Mouse (Mus musculus) Patski (cell line): ENCODE data around the gene Sv2a. TPM values are rescaled to one million over a fixed set of nuclear protein-coding genes. Genes with fewer than 3 reads are reported as not detected.

Experiments
- ATAC-seq: fragments of 100-300 bp; one replicate; pipeline ENCODE4 v1.8.0; 2021
- CTCF ChIA-PET: fragments of 350-600 bp; sonication (Branson Sonifier 250); formaldehyde crosslinking; loops from one replicate; lab custom pipeline; 2022; ENCODE audit warnings: inconsistent platforms; lab: Charles Lee
- POLR2A ChIA-PET: fragments of 350-600 bp; sonication (Branson Sonifier 250); formaldehyde crosslinking; loops from one replicate; lab custom pipeline; 2022; ENCODE audit warnings: antibody characterized with exemption, inconsistent platforms; lab: Charles Lee
- DNase-seq: peaks from one replicate; pipeline ENCODE4 v3.0.0-alpha.2; 2011; ENCODE audit warnings: low read depth, low spot score
- H3K27me3 ChIP-seq: fragments of 371-371 bp; one replicate; pipeline ENCODE4 v1.5.1; 2021
- CTCF ChIP-seq: fragments of 100-300 bp; IDR thresholded peaks from one replicate; pipeline ENCODE4 v1.5.1; 2021
- in situ Hi-C: fragments of 300-500 bp; cut with MboI; formaldehyde crosslinking; loops from 3 replicates; pipeline ENCODE4 v1.11.1; 2018; ENCODE audit warnings: low pct_unique_long_range_greater_than_20kb, mixed read lengths
- polyA plus RNA-seq: library from polyadenylated mRNA; unstranded; gene quantifications from one replicate; pipeline ENCODE4 v1.2.3, GENCODE M21; 2021

The Sv2a gene
- polyA plus RNA-seq, result 13.8 TPM

DNA sequence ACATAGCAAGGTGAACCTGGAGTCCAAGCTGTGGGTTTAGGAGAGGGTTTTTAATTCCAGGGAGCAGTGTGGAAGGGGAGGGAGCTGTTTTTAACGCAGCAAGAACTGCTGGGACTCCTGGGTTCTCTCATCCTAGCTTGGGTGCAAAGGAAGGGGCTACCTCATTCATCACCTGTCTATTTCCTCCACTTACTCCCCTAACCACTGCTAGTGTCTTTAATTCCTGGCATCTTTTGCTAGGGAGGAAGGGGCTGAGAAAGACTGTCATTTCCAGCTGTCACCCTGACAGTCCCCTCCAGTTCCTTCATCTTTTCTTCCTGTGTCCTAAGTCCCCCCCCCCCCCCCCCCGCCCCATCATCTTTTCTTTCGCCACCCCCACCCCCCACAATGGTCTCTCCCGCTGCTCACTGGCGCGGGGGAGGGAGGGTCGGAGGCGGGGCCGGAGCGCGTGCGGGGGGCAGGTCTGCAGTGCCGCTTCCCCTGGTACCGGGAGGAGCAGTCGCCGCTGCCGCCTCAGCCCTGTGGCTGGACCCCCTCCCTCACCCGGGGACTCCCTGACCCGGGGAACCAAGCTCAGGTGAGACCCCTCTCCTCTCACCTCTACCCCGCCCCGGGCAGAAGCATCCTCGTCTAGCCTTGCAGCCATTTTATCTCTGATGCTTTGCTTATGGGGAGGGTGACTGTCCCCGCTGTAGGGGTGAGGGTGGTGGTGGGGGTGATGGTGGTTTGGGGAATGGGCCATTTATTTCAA is at the start of gene Sv2a:
TSS of gene Sv2a (plus strand) at position 425 of the 751 bp plus-strand sequence.
- CTCF ChIA-PET, result interaction anchor here (1.2 to 1.8 kb wide), 2 partner anchors 11 to 115 kb away, joined by 4 to 5 read pairs; no protein-coding TSS in a partner anchor
- ATAC-seq (no peak), DNase-seq (no peak)
- no peak for TF ChIP-seq CTCF
- no peaks in the 10 kb centered on the region for H3K27me3 ChIP-seq
- POLR2A ChIA-PET, result interaction anchor here (2.2 to 2.9 kb wide), 3 partner anchors 8 to 38 kb away, joined by 5 to 10 read pairs (median 9); partner anchors contain the start of genes Bola1, Hist2h2ab and Sf3b4
- in situ Hi-C loops, result no loop called here

DNA sequence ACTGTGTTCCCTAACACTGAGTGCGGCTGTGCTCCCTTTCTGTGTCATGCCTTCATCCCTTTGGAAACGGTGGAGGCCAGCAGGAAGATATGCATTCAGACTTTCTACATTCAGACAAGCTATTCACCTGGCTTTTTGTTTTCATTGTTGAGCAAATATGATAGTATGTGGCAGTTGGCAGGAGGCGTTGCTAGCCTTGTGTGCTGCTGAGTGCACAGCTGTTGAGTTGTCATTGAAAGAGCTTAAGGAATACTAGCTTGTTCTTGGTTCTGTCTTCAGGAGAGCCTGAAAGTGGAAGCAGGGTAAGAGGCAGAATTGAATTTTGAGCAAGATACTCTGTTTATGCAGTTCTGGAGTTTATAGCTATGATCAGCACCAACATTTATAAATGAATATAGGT is 48.5 kb upstream of the Sv2a start:
- no peaks in the 10 kb centered on the region for H3K27me3 ChIP-seq
- CTCF ChIA-PET, result interaction anchor here (0.8 to 13.1 kb wide), 10 partner anchors 9 to 75 kb away, joined by 3 to 104 read pairs (median 4); partner anchors contain the start of gene Vps45
- DNase-seq, result no peak
- ATAC-seq, result no peak
- no peak for TF ChIP-seq CTCF
- POLR2A ChIA-PET, result no interaction called here
- in situ Hi-C loops, result no loop called here

- no peak for TF ChIP-seq CTCF
- no peaks in the 10 kb centered on the region for H3K27me3 ChIP-seq
- DNase-seq, result no peak
- CTCF ChIA-PET, result interaction anchor here (0.8 to 13.1 kb wide), 13 partner anchors 8 to 86 kb away, joined by 3 to 104 read pairs (median 5); partner anchors contain the start of genes Bola1, Hist2h2ab and Otud7b
- peak; percentile 31 for ATAC-seq
- in situ Hi-C loops, result no loop called here
- POLR2A ChIA-PET, result interaction anchor here (0.7 to 2.1 kb wide), 4 partner anchors 10 to 40 kb away, joined by 3 to 7 read pairs (median 3); partner anchors contain the start of gene Otud7b
Measured at GRCm38 (mm10) chr3:96133327-96133905, 47.5 kb upstream of the Sv2a start.

DNA sequence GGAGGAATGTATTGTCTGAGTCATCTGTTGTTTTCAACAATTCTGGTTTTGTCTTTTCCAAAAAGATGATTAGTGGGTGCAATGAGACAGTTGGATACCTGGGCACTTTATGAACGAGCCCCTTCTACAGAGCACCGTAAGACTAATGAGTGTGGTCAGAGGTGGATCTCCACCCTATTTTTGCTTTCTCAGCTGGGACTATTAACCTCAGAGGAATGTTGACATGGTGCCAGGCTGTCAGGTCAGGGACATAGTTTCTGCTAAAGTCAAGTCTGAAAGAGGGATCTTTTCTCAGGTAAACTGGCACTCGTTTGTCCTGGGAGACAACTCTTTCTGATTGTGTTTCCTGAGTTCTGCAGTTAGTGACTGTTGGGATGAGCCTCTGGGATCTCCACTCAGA is 45.9 kb upstream of the Sv2a start:
- ATAC-seq (peak; percentile 44), DNase-seq (no peak)
- TF ChIP-seq CTCF, result no peak
- ChIA-PET POLR2A (interaction anchor here (2.1 kb wide), 1 partner anchor 31 kb away, joined by 7 read pairs; the partner anchor contains the start of gene Otud7b), CTCF (interaction anchor here (1.0 to 13.1 kb wide), 5 partner anchors 9 to 69 kb away, joined by 3 to 104 read pairs (median 5); no protein-coding TSS in a partner anchor)
- no peaks in the 10 kb centered on the region for H3K27me3 ChIP-seq
- in situ Hi-C loops, result no loop called here

DNA sequence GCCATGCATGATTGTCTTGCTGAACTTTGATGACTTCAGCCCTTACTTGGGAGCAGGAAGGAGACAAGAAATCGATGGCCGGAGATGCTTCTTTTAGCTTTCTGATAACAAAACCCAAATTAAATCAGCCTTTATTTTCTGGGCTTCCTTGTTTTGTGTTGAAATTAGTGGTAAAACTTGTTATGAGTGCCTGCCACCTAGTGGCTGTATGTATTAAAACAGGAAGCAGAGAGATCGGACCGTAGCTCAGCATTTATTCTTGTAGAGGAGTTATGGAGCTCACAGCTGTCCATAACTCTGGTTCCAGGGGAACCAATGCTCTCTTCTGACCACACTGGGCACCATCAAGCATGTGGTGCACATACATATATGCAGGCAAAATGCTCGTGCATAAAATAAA is 33.0 kb upstream of the Sv2a start:
- POLR2A ChIA-PET, result interaction anchor here (0.6 to 0.8 kb wide), 2 partner anchors 22 to 179 kb away, joined by 3 read pairs; no protein-coding TSS in a partner anchor
- H3K27me3 ChIP-seq, result no peaks in the 10 kb centered on the region
- ATAC-seq (no peak), DNase-seq (no peak)
- in situ Hi-C loops, result loop anchor here (5.0 kb wide), 2 partner anchors 61 to 181 kb away; no protein-coding TSS in a partner anchor
- TF ChIP-seq CTCF, result peak; percentile 90
- CTCF ChIA-PET, result interaction anchor here (0.5 to 12.0 kb wide), 25 partner anchors 10 to 114 kb away, joined by 3 to 190 read pairs (median 5); partner anchors contain the start of genes Bola1, Hist2h2ab, Mtmr11 and Otud7b

DNA sequence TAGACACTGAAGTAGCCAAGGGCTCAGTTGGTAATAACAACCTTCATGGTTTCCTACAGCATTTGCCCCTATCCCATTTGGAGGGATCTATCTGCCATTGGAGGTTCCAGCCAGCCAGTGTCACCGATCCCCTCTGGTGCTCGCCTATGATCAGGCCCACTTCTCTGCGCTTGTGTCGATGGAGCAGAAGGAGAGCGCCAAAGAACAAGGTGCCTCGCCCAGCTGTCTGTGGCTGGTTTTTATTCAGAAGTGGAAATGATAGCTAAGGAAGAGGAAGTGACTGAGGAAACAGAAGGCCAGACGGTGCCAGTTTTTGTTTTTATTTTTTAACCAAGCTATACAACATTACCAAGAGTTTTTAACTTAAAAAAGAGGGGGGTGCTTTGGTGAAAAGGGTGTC is 29.1 kb upstream of the Sv2a start:
- no peak for TF ChIP-seq CTCF
- CTCF ChIA-PET, result interaction anchor here (1.1 to 5.2 kb wide), 7 partner anchors 9 to 85 kb away, joined by 3 to 33 read pairs (median 8); partner anchors contain the start of gene Mtmr11
- DNase-seq (no peak), ATAC-seq (no peak)
- POLR2A ChIA-PET, result no interaction called here
- in situ Hi-C loops, result no loop called here
- no peaks in the 10 kb centered on the region for H3K27me3 ChIP-seq

DNA sequence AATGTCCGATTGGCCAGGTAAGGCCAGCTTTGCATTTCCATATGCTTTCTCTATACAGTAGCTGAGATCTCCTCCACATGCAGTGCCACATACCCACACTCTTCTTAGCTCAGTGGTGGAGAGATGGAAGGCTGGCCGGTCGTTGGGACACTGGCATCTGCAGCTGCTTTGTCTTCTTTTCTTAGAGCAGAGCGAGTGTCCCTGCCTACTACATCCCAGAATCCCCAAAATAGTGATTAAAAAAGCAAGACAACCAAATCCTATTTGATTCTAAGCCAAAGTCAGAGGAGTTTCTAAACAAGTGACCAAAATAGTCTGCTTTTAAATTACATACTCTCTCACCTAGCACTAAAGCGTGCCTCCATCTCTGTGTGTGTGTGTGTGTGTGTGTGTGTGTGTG is 28.3 kb upstream of the Sv2a start:
- no peak for ATAC-seq
- DNase-seq, result no peak
- TF ChIP-seq CTCF, result no peak
- in situ Hi-C loops, result no loop called here
- ChIA-PET CTCF (interaction anchor here (0.9 to 5.2 kb wide), 6 partner anchors 8 to 86 kb away, joined by 3 to 33 read pairs (median 9); partner anchors contain the start of gene Mtmr11), POLR2A (interaction anchor here (0.6 to 1.1 kb wide), 4 partner anchors 9 to 83 kb away, joined by 3 to 5 read pairs (median 3); partner anchors contain the start of gene Mtmr11)
- no peaks in the 10 kb centered on the region for H3K27me3 ChIP-seq

DNA sequence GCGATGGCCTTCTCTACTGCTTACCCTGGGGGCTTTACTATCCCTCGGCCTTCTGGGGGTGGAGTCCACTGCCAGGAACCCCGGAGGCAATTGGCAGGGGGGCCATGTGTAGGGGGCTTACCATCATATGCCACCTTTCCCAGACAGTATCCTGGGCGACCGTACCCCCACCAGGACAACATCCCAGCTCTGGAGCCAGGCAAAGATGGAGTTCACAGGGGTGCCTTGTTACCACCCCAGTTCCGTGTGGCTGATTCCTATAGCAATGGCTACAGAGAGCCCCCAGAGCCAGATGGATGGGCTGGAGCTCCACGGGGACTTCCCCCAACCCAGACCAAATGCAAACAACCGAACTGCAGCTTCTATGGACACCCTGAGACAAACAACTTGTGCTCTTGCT is 25.4 kb upstream of the Sv2a start:
- ATAC-seq, result no peak
- ChIA-PET CTCF (interaction anchor here (1.4 to 5.2 kb wide), 4 partner anchors 22 to 89 kb away, joined by 3 to 33 read pairs (median 5); no protein-coding TSS in a partner anchor), POLR2A (interaction anchor here (1.4 kb wide), 1 partner anchor 87 kb away, joined by 3 read pairs; no protein-coding TSS in a partner anchor)
- no peak for DNase-seq
- no peaks in the 10 kb centered on the region for H3K27me3 ChIP-seq
- in situ Hi-C loops, result no loop called here
- TF ChIP-seq CTCF, result no peak

DNA sequence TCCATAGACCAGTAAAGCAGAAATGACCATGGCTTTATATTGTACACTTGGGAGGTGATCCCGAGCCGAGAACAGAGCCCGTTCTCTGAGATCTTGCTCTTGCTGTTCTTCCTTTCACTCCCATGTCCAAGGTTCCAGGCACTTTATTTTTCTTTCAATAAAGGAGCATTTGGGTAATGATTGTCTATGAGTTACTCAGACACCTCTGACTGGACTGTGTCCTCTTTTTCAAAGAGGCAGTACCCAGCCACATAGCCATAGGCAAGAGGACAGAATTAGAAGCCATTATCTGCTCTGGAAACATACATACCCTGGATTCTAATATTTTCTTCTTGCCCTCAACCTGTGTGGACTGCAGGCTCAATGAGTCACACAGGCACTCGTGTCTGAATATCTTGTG is 21.1 kb upstream of the Sv2a start:
- ChIA-PET CTCF (interaction anchor here (1.5 to 4.1 kb wide), 8 partner anchors 8 to 94 kb away, joined by 5 to 26 read pairs (median 12); partner anchors contain the start of genes Bola1 and Hist2h2ab), POLR2A (interaction anchor here (0.7 to 5.0 kb wide), 8 partner anchors 13 to 102 kb away, joined by 3 to 49 read pairs (median 6); partner anchors contain the start of genes Otud7b, Sf3b4 and Vps45)
- TF ChIP-seq CTCF, result no peak
- no peaks in the 10 kb centered on the region for H3K27me3 ChIP-seq
- in situ Hi-C loops, result loop anchor here (10.0 kb wide), 1 partner anchor 495 kb away; no protein-coding TSS in a partner anchor
- DNase-seq (no peak), ATAC-seq (peak; percentile 15)
